Mouse (Mus musculus) small intestine, adult 2 months (tissue): ENCODE measurements around the gene Bloc1s6.

ENCODE experiments used
- CTCF ChIP-seq: fragments of 200-500 bp; IDR thresholded peaks from 2 replicates; pipeline ENCODE4 v1.5.1; 2012; ENCODE audit warnings: low read depth, mild to moderate bottlenecking, control low read depth, inconsistent platforms, low read length, moderate library complexity, mixed read lengths; ENCODE audit not compliant: insufficient replicate concordance, insufficient read length; ENCODE audit errors: extremely low read depth
- POLR2A ChIP-seq: fragments of 200-500 bp; IDR thresholded peaks from 2 replicates; pipeline ENCODE4 v1.6.1; 2012; ENCODE audit warnings: low read depth, mild to moderate bottlenecking, control low read depth, inconsistent platforms, low read length, moderate library complexity

DNA sequence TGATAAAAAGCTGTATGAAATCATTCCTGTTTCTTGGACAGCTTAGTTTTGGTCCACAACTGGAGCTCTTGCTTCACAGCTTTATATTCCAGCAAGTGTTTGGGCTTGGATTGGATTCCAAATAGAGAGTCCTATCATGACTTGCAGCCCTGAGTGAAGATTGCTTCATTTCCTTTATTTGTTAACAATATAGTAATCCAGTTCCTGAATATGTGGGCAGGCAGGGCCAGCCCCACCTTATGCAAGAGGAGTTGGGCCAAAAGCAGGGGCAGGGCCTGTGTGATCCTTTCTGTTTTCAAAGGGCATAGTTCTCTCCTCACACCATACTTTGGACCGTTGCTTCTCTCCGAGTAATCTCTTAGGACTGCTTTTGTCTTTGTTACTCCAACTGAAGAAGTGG, 32.7 kb downstream of the Bloc1s6 start:
- TF ChIP-seq CTCF (no peak), POLR2A (no peak)
